Mouse (Mus musculus) heart, embryonic 11.5 days (tissue): ENCODE results near the gene Pik3ca. TPM values are rescaled to one million over a fixed set of nuclear protein-coding genes. Genes with fewer than 3 reads are reported as not detected.
A peak's percentile ranks its signal among the peaks of the same experiment; 100 is the strongest.

Experiments
- ATAC-seq: fragments of 200-750 bp; cut with Nextera tagmentation; replicated peaks from 2 replicates; pipeline ENCODE4 v1.8.0; 2017; ENCODE audit warnings: moderate library complexity; ENCODE audit not compliant: insufficient number of reproducible peaks, low FRiP score, low TSS enrichment
- H3K27ac ChIP-seq: fragments of 300-500 bp; sonication (generic); 2 replicates; pipeline ENCODE4 v1.5.1; 2014; ENCODE audit warnings: mild to moderate bottlenecking, low read depth, low read length
- H3K27me3 ChIP-seq: fragments of 300-500 bp; sonication (generic); 2 replicates; pipeline ENCODE4 v1.6.1; 2014; ENCODE audit warnings: mild to moderate bottlenecking, low read length, mixed read lengths; ENCODE audit not compliant: control insufficient read depth, insufficient read depth
- H3K36me3 ChIP-seq: fragments of 300-500 bp; sonication (generic); 2 replicates; pipeline ENCODE4 v1.6.1; 2014; ENCODE audit warnings: mild to moderate bottlenecking, low read length, moderate library complexity, mixed read lengths; ENCODE audit not compliant: control insufficient read depth, insufficient read depth
- H3K4me1 ChIP-seq: fragments of 300-500 bp; sonication (generic); 2 replicates; pipeline ENCODE4 v1.6.1; 2014; ENCODE audit warnings: low read length; ENCODE audit not compliant: control insufficient read depth, insufficient read depth
- H3K4me2 ChIP-seq: fragments of 300-500 bp; sonication (generic); 2 replicates; pipeline ENCODE4 v1.6.1; 2014; ENCODE audit warnings: mild to moderate bottlenecking, moderate library complexity
- H3K4me3 ChIP-seq: fragments of 300-500 bp; sonication (generic); 2 replicates; pipeline ENCODE4 v1.5.1; 2014; ENCODE audit warnings: low read depth, low read length
- H3K9ac ChIP-seq: fragments of 300-500 bp; sonication (generic); 2 replicates; pipeline ENCODE4 v1.6.1; 2014; ENCODE audit warnings: mild to moderate bottlenecking, low read depth, low read length, moderate library complexity
- H3K9me3 ChIP-seq: fragments of 300-500 bp; sonication (generic); replicated peaks from 2 replicates; pipeline ENCODE4 v1.6.1; 2016; ENCODE audit warnings: low read length; ENCODE audit not compliant: control insufficient read depth
- WGBS: fragments of 180-500 bp; shearing (Covaris S2); extraction: QIAGEN DNeasy Blood & Tissue Kit; methylation state at CpG from one replicate; pipeline ENCODE4 v1.1.7; 2014; ENCODE audit not compliant: insufficient replicate concordance; 5-methylcytosine and 5-hydroxymethylcytosine counted together
- polyA plus RNA-seq: library from polyadenylated mRNA; unstranded; fragments of >200 nt; fragmentation: Nextera tagmentation; extraction: Ambion mirVana; gene quantifications from 2 replicates; pipeline ENCODE4 v1.2.1, GENCODE M21; 2014

Gene Pik3ca
- polyA plus RNA-seq, 1 experiment from 2014 or later = 12.0 TPM

DNA sequence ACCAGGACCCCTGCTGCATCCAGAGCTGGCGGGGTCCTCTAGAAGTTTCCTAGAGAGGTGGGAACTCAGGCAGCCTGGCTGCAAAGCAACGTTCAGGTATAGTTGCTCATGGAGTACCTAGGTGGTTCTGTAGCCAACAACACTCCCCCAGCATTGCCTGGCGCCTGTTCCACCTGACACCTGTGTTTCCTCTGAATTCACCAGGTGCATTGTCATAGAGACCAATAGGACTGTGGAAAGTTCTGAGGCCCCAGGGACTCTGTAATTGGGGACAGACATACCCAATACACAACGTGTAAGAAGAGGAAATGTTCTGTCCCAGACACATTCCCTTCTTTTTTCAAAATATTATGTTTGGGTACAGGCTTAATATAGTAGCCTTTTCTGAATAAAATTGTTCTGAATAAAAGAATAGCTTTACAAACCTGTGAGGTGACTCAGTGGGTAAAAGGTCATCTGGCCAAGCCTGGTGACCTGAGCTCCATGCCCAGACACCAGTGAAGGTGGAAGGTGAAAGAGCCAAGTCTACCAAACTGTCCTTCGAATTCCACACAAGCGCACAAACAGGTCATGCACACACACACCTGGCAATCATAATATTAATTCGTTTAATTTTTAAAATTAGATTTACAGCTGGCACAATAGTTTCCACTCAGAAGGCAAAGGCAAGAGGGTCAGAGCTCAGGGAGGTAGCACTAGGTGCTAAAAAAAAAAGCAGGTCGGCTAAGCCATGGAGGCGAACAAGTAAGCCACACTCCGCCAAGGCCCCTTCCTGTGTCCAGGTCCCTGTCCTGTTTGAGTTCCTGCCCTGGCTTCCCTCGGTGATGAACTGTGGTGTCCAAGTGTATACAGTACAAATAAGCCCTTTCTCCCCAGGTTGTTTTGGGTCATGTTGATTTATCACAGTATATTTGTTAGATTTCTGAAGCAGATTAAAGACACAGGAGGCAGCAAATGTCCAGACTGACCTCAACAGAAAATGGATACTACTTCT, 94.9 kb downstream of the Pik3ca start, which contains the start of gene Kcnmb3:
TSS of gene Kcnmb3 (minus strand) at position 135 of the 994 bp plus-strand sequence.
- 72% methylated on average over 11 of the region's 11 CpGs for WGBS
- ATAC-seq = no peak

DNA sequence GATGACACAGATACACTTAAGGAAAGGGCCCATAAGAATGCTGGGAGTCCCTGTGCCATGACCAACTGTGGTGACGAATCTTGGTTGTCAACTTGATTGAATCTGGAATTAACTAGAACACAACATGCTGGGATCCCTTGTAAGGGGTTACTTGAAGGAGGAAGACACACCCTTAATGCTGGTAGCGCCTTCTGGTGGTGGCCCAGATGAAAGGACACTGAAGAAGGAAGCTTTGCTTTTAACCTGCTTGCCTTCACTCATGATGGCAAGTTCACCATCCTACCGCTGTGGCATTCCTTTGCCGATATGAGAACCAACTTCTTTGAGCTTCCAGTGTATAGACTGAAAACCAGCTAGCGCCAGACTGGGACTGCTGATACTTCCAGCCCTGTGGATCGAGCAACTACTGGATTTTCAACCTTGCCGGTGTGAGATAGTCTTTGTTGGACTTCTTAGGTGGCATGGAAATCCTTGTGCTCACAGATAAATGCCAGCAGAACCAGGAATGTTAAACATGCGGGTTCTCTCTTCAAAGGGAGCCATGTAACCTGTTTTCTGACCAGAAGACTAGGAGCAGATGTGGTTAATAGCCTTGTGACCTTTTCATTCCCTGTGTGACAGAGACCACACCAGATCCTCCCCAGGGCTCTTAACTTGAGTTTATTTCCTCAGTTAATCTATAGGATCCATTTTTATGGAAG, 97.1 kb downstream of the Pik3ca start:
- H3K27ac ChIP-seq = no peak overlapping the region
- no peak overlapping the region for H3K9ac ChIP-seq
- no peak overlapping the region for H3K4me2 ChIP-seq
- H3K9me3 ChIP-seq = no peaks in the 10 kb centered on the region
- no peaks in the 10 kb centered on the region for H3K27me3 ChIP-seq
- peaks cover 3% of the 10 kb centered on the region; the same call in 1 of the 2 replicates for H3K4me1 ChIP-seq
- H3K4me3 ChIP-seq = no peak overlapping the region
- 79% methylated on average over 8 of the region's 8 CpGs for WGBS
- H3K36me3 ChIP-seq = no peaks in the 10 kb centered on the region
- no peak for ATAC-seq

More for the DNA sequence above, 94.9 kb downstream of the Pik3ca start, which contains the start of gene Kcnmb3:
- H3K4me1 ChIP-seq = peaks cover 3% of the 10 kb centered on the region; the same call in 1 of the 2 replicates
- H3K27me3 ChIP-seq = no peaks in the 10 kb centered on the region
- H3K4me3 ChIP-seq = no peak within 1 kb of the TSS
- no peaks in the 10 kb centered on the region for H3K9me3 ChIP-seq
- H3K9ac ChIP-seq = no peak within 1 kb of the TSS
- no peak within 1 kb of the TSS for H3K4me2 ChIP-seq
- H3K27ac ChIP-seq = no peak within 1 kb of the TSS
- H3K36me3 ChIP-seq = no peaks in the 10 kb centered on the region

DNA sequence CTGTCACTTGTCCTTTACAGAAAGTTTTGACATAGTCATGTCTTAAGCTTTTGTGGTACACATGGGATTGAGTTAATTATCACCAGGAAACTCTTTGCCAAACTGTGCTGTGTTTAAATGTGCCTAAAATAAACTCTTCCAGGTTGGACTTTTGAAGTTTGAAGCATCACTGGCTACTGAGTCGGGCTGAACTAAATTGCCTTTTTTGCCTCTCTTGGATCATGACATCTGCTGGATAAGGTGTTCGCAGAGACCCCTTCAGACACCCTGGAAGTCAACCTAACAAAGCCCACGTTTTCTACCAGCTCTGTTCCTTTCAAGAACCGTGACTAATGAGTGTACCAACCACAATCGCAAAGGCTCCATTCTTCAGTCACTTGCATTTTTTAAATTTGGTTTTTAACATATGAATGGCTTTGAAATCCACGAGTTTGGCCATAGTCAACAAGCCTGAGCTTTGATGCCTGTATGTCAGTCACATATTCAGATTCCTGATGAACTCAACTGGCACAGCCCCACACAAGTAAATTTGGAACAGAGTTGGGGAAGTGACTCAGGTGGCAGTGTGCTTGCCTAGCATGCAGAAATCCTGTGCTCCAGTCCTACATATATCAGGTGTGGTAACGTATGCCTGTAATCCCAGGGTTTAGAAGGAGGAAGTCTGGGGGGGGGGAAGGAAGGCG, 97.8 kb downstream of the Pik3ca start:
- no peak overlapping the region for H3K9ac ChIP-seq
- no peaks in the 10 kb centered on the region for H3K9me3 ChIP-seq
- H3K4me1 ChIP-seq = peaks cover 3% of the 10 kb centered on the region; the same call in 1 of the 2 replicates
- WGBS = 74% methylated on average over 8 of the region's 8 CpGs
- H3K27ac ChIP-seq = no peak overlapping the region
- H3K4me3 ChIP-seq = no peak overlapping the region
- no peak overlapping the region for H3K4me2 ChIP-seq
- no peaks in the 10 kb centered on the region for H3K27me3 ChIP-seq
- ATAC-seq = no peak
- no peaks in the 10 kb centered on the region for H3K36me3 ChIP-seq

DNA sequence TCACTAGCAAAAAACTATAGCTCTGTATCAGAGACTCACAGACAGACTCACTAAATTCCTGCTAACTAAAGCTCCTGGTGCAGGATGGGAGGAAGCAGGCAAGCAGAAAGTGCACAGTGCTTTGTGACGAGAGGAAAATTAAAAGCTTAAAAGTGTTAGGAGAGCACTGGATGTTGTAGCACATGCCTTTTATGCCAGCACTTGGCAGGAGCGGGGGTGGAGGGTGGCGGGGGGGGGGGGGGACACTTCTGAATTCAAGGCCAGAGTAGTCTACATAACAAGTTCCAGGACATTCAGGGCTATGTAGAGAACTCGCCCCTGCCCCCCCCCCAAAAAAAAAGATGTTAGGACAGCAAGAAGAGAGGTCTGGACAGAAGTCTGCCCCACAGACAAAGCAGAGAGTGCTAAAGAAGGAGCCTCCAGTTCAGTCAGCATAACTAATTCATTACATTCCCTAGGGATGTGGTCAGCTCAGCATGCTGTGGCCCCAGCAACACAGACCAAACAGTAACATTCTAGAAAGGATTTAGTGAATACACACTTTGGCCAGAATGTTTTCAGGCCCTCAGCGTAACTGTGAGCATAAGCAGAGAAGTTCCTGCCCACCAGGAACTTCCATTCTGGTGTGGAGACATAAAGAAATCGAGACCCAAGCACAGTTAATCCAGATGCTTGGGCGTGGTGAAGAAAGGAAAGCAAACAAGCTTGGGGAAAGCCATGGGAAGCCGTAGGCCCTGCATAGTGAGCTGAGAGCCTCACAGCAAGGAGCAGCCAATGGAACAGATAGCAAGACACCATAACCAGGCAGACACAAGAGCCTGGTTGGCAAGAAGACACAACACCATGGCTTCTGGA, 98.6 kb downstream of the Pik3ca start:
- H3K4me2 ChIP-seq = no peak overlapping the region
- no peaks in the 10 kb centered on the region for H3K27me3 ChIP-seq
- H3K4me3 ChIP-seq = no peak overlapping the region
- no peaks in the 10 kb centered on the region for H3K9me3 ChIP-seq
- no peak for ATAC-seq
- H3K36me3 ChIP-seq = no peaks in the 10 kb centered on the region
- H3K9ac ChIP-seq = no peak overlapping the region
- H3K27ac ChIP-seq = 0 out of 2 replicates have a peak overlapping the region, but pooled peaks have one; percentile 22
- WGBS = 45% methylated on average over 8 of the region's 8 CpGs
- H3K4me1 ChIP-seq = peaks cover 3% of the 10 kb centered on the region; the same call in 1 of the 2 replicates

DNA sequence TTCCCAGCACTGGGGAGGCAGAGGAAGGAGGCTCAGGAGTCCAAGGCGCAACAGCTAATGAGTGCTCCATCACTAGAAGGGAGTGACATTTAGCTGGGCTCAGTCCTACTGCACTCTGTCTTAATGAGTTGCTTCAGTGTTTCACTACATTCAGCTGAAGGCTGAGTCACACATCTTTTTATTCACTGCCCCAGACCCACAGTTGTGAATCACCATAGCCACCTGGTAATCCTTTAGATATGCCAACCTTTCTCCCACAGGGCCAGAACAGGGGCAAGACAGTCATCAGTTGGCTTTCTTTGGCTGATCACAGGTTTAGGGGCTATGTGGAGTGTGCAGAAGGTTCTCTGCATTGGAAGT, 99.2 kb downstream of the Pik3ca start:
- WGBS = 89% methylated on average over 1 of the region's 1 CpGs
- peaks cover 3% of the 10 kb centered on the region; the same call in 1 of the 2 replicates for H3K4me1 ChIP-seq
- H3K27me3 ChIP-seq = no peaks in the 10 kb centered on the region
- no peaks in the 10 kb centered on the region for H3K9me3 ChIP-seq
- H3K9ac ChIP-seq = no peak overlapping the region
- ATAC-seq = no peak
- no peaks in the 10 kb centered on the region for H3K36me3 ChIP-seq
- H3K27ac ChIP-seq = 0 out of 2 replicates have a peak overlapping the region, but pooled peaks have one; percentile 22
- H3K4me3 ChIP-seq = no peak overlapping the region
- H3K4me2 ChIP-seq = no peak overlapping the region

DNA sequence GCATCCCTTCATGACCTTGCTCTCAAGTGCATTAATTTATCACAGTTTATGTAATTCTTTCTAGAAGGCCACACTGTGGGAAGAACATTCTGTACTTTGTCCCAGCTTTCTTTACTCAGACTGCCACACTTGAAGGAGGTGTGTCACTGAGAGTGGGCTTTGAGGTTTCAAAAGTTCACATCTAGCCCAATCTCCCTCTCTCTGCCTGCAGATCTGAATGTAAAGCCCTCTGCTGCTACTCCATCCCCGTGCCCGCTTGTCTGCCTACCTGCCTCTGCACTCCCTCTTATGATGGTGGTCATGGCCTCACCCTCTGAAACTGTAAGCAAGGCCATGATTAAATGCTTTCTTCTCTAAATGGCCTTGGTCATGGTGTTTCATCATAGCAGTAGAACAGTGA, 102.9 kb downstream of the Pik3ca start:
- H3K4me2 ChIP-seq = no peak overlapping the region
- no peaks in the 10 kb centered on the region for H3K27me3 ChIP-seq
- no peak overlapping the region for H3K9ac ChIP-seq
- no peaks in the 10 kb centered on the region for H3K9me3 ChIP-seq
- WGBS = 63% methylated on average over 2 of the region's 2 CpGs
- H3K27ac ChIP-seq = no peak overlapping the region
- no peak overlapping the region for H3K4me3 ChIP-seq
- no peaks in the 10 kb centered on the region for H3K36me3 ChIP-seq
- H3K4me1 ChIP-seq = peaks cover 3% of the 10 kb centered on the region; the same call in 1 of the 2 replicates
- no peak for ATAC-seq

DNA sequence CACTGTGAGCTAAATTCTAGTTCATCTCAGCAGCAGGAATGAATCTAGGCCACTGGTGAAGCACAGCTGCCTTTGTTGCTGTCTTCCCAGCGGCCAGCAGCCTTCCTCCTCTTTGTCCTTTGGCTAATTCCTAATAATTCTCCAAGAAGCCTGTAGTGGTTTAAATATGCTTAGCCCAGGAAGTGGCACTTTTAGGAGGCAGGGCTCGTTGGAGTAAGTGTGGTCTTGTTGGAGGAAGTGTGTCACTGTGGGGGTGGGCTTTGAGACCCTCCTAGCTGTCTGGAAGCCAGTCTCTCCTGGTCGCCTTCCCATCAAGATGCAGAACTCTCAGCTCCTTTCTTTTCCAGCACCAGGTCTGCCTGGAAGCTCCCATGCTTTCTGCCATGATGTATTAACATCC, 108.4 kb downstream of the Pik3ca start:
- Histone ChIP-seq H3K4me2 (no peak overlapping the region), H3K27me3 (no peaks in the 10 kb centered on the region), H3K4me1 (no peaks in the 10 kb centered on the region), H3K4me3 (no peak overlapping the region), H3K9me3 (no peaks in the 10 kb centered on the region), H3K27ac (no peak overlapping the region), H3K36me3 (no peaks in the 10 kb centered on the region), H3K9ac (no peak overlapping the region)
- WGBS = 69% methylated on average over 3 of the region's 3 CpGs
- ATAC-seq = no peak
